Mouse (Mus musculus) embryonic facial prominence, embryonic 12.5 days (tissue): Measurements from ENCODE around the gene Insm1. TPM values are rescaled to one million over a fixed set of nuclear protein-coding genes. Genes with fewer than 3 reads are reported as not detected.
A peak's percentile ranks its signal among the peaks of the same experiment; 100 is the strongest.

Source experiments
- ATAC-seq: fragments of 200-750 bp; cut with Nextera tagmentation; 2 replicates; pipeline ENCODE4 v1.8.0; 2017; ENCODE audit not compliant: insufficient number of reproducible peaks, insufficient read depth, low FRiP score, low TSS enrichment
- H3K27ac ChIP-seq: fragments of 300-500 bp; sonication (generic); 2 replicates; pipeline ENCODE4 v1.5.1; 2016; ENCODE audit warnings: mild to moderate bottlenecking
- H3K27me3 ChIP-seq: fragments of 300-500 bp; sonication (generic); 2 replicates; pipeline ENCODE4 v1.6.1; 2016; ENCODE audit warnings: mild to moderate bottlenecking, moderate library complexity
- H3K36me3 ChIP-seq: fragments of 300-500 bp; sonication (generic); 2 replicates; pipeline ENCODE4 v1.6.1; 2016; ENCODE audit warnings: mild to moderate bottlenecking
- H3K4me1 ChIP-seq: fragments of 300-500 bp; sonication (generic); 2 replicates; pipeline ENCODE4 v1.6.1; 2016
- H3K4me2 ChIP-seq: fragments of 300-500 bp; sonication (generic); replicated peaks from 2 replicates; pipeline ENCODE4 v1.6.1; 2016; ENCODE audit warnings: mild to moderate bottlenecking, moderate library complexity
- H3K4me3 ChIP-seq: fragments of 300-500 bp; sonication (generic); 2 replicates; pipeline ENCODE4 v1.5.1; 2016; ENCODE audit warnings: mild to moderate bottlenecking
- H3K9ac ChIP-seq: fragments of 300-500 bp; sonication (generic); 2 replicates; pipeline ENCODE4 v1.6.1; 2016; ENCODE audit warnings: mild to moderate bottlenecking, moderate library complexity
- H3K9me3 ChIP-seq: fragments of 300-500 bp; sonication (generic); 2 replicates; pipeline ENCODE4 v1.6.1; 2016; ENCODE audit warnings: mild to moderate bottlenecking, moderate library complexity
- WGBS: fragments of 180-500 bp; shearing (Covaris S2); methylation state at CpG from one replicate; pipeline ENCODE4 v1.1.7; 2016; 5-methylcytosine and 5-hydroxymethylcytosine counted together
- polyA plus RNA-seq: library from polyadenylated mRNA; unstranded; fragments of >200 nt; fragmentation: Nextera tagmentation; extraction: Ambion mirVana; gene quantifications from 2 replicates; pipeline ENCODE4 v1.2.1, GENCODE M21; 2016

Gene Insm1
- polyA plus RNA-seq = 2.0 and 2.2 TPM in 2 replicates

DNA sequence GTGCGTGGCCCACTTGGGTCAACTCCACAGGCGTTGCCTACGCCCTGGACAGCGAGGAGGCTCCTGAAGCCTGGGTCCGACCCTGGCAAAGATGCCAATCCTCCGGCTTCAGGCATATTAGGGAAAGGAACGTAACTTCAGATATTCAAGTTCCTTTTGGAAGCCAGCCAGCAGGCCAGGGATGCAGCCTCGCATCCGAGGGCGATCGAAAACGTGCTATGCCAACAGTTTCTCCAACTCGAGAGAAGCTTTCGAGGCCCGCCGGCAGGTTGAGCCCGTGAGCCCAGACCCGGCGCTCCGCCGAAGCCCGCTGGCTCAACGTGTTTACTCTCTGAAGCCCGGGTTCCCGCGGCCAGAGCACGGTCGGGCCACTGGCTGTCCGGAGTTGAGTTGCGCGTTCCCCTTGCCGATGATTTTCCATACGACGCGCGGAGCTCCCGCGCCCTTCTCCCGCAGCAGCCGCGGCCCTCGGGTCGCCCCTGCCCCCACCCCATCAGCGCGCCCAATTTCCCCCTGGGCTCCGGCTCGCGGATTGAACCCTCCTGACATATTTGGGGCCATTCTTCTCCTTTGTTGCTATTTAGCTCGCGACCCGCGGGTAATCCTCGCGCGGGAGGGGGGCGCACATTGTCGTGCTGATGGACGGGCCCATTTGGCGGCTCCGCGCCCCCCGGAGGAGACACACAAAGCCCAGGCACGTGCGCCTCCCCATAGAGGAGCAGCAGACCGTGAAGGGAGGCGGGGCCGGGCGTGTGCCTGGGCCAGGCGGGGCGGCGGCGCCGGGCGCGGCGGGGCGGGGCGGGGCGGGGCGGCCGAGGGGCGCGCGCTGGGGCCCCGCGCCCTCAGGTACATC, at the start of gene Insm1:
TSS of gene Insm1 (plus strand) at position 846 of the 853 bp plus-strand sequence.
- Histone ChIP-seq H3K4me1 (peaks cover 30% of the 10 kb centered on the region), H3K27me3 (peaks cover 89% of the 10 kb centered on the region), H3K36me3 (no peaks in the 10 kb centered on the region), H3K4me2 (peak within 1 kb of the TSS; percentile 96), H3K9me3 (no peaks in the 10 kb centered on the region), H3K27ac (peak within 1 kb of the TSS; percentile 67), H3K9ac (peak within 1 kb of the TSS; percentile 52), H3K4me3 (peak within 1 kb of the TSS; percentile 53)
- ATAC-seq = no peak; the same call in 1 of the 2 replicates
- under 1% methylated on average over 79 of the region's 86 CpGs for WGBS

DNA sequence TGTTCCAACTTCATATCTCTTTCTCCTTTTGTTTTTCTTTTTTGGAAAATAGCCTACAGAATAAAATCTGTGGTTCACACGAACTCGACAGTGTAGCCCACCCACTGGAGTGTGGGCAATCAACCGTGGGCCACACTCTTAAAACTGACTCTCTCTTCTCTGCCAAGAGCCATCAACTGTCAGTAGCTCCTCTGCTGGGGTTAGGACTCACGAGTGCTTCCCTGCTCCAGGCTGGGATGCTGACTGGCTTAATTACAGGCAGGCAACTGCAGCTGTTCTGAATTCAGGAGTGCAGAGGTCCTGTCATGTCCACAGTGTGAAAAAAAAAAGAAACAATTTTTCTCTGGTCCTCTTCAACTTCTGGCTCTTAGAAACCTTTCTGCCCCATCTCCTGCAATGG, 49.6 kb upstream of the Insm1 start:
- 27% methylated on average over 4 of the region's 4 CpGs for WGBS
- no peak for ATAC-seq
- H3K4me2 ChIP-seq = no peak overlapping the region
- no peak overlapping the region for H3K27ac ChIP-seq
- no peaks in the 10 kb centered on the region for H3K4me1 ChIP-seq
- no peaks in the 10 kb centered on the region for H3K36me3 ChIP-seq
- no peaks in the 10 kb centered on the region for H3K9me3 ChIP-seq
- H3K4me3 ChIP-seq = no peak overlapping the region
- H3K27me3 ChIP-seq = no peaks in the 10 kb centered on the region
- no peak overlapping the region for H3K9ac ChIP-seq

- H3K4me2 ChIP-seq = no peak overlapping the region
- no peaks in the 10 kb centered on the region for H3K4me1 ChIP-seq
- no peak overlapping the region for H3K27ac ChIP-seq
- no peaks in the 10 kb centered on the region for H3K27me3 ChIP-seq
- H3K4me3 ChIP-seq = no peak overlapping the region
- H3K36me3 ChIP-seq = no peaks in the 10 kb centered on the region
- no peak overlapping the region for H3K9ac ChIP-seq
- H3K9me3 ChIP-seq = no peaks in the 10 kb centered on the region
- ATAC-seq = no peak
- WGBS = 83% methylated on average over 7 of the region's 7 CpGs
Observed at GRCm38 (mm10) chr2:146174173-146174572, 47.5 kb upstream of the Insm1 start.

- H3K27ac ChIP-seq = no peak overlapping the region
- no peak overlapping the region for H3K4me2 ChIP-seq
- H3K4me3 ChIP-seq = no peak overlapping the region
- no peaks in the 10 kb centered on the region for H3K4me1 ChIP-seq
- no peaks in the 10 kb centered on the region for H3K9me3 ChIP-seq
- H3K36me3 ChIP-seq = no peaks in the 10 kb centered on the region
- H3K9ac ChIP-seq = no peak overlapping the region
- WGBS = 79% methylated on average over 1 of the region's 1 CpGs
- no peaks in the 10 kb centered on the region for H3K27me3 ChIP-seq
- no peak for ATAC-seq
Observed at GRCm38 (mm10) chr2:146178718-146179117, 43.0 kb upstream of the Insm1 start.

- Histone ChIP-seq H3K4me2 (no peak overlapping the region), H3K9ac (no peak overlapping the region), H3K36me3 (no peaks in the 10 kb centered on the region), H3K27ac (no peak overlapping the region), H3K4me1 (no peaks in the 10 kb centered on the region), H3K4me3 (no peak overlapping the region), H3K27me3 (no peaks in the 10 kb centered on the region), H3K9me3 (no peaks in the 10 kb centered on the region)
- 73% methylated on average over 24 of the region's 24 CpGs for WGBS
- no peak for ATAC-seq
Observed at GRCm38 (mm10) chr2:146183830-146184793, 37.6 kb upstream of the Insm1 start.

DNA sequence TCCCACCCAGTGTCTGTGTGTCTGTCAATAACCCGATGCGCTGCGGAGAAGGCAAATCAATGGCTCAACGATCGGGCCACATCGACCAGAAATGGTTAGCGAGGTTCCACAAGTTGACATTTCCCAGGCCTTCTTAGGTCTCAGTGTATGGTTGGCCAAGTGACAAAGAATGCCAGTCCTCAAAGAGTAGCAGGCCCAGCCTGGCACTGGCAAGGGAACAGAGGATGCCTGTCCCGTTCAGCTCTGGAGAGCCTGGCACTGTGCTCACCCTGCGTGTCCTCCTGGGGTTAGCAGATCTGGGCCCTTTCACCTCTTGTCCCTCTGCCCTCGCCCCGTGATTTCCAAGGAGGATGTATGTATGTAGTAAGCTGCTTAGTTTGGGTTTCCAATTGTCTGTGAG, 25.6 kb upstream of the Insm1 start:
- Histone ChIP-seq H3K36me3 (no peaks in the 10 kb centered on the region), H3K4me2 (no peak overlapping the region), H3K9ac (no peak overlapping the region), H3K9me3 (no peaks in the 10 kb centered on the region), H3K4me3 (no peak overlapping the region), H3K27ac (no peak overlapping the region), H3K27me3 (no peaks in the 10 kb centered on the region), H3K4me1 (no peaks in the 10 kb centered on the region)
- 95% methylated on average over 11 of the region's 11 CpGs for WGBS
- ATAC-seq = no peak

- Histone ChIP-seq H3K27ac (no peak overlapping the region), H3K4me1 (no peaks in the 10 kb centered on the region), H3K9ac (no peak overlapping the region), H3K4me2 (no peak overlapping the region), H3K36me3 (no peaks in the 10 kb centered on the region), H3K27me3 (no peaks in the 10 kb centered on the region), H3K9me3 (no peaks in the 10 kb centered on the region), H3K4me3 (no peak overlapping the region)
- 80% methylated on average over 7 of the region's 7 CpGs for WGBS
- ATAC-seq = no peak
Observed at GRCm38 (mm10) chr2:146197947-146198346, 23.8 kb upstream of the Insm1 start.

GRCm38 (mm10) chr2:146210968-146211367, 10.8 kb upstream of the Insm1 start:
- Histone ChIP-seq H3K36me3 (no peaks in the 10 kb centered on the region), H3K9me3 (no peaks in the 10 kb centered on the region), H3K4me1 (no peaks in the 10 kb centered on the region), H3K27me3 (peaks cover 10% of the 10 kb centered on the region), H3K27ac (no peak overlapping the region), H3K4me3 (no peak overlapping the region), H3K9ac (no peak overlapping the region), H3K4me2 (no peak overlapping the region)
- 72% methylated on average over 4 of the region's 4 CpGs for WGBS
- no peak for ATAC-seq

DNA sequence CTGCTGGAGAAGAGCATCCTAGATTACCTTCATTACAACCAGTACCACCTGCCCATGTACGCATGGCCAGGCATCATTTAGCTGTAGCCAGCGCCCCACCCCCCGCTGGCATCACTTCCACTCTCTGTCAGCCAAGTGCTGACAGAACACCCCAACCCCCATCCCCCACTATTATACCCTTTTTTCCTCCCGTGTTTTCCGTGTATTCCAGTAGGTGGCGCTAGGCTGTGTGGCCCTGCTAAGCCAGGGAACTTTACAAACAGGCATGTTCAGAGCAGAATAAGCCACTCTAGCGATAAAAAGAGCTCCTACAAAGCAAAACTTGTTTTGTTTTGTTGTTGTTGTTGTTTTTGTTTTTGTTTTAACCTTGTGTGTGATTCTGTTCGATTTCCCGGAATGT, 7.0 kb upstream of the Insm1 start:
- H3K36me3 ChIP-seq = no peaks in the 10 kb centered on the region
- peaks cover 44% of the 10 kb centered on the region for H3K27me3 ChIP-seq
- 3% methylated on average over 9 of the region's 9 CpGs for WGBS
- H3K4me2 ChIP-seq = no peak overlapping the region
- peaks cover 9% of the 10 kb centered on the region for H3K4me1 ChIP-seq
- no peaks in the 10 kb centered on the region for H3K9me3 ChIP-seq
- ATAC-seq = no peak
- H3K27ac ChIP-seq = no peak overlapping the region
- H3K9ac ChIP-seq = no peak overlapping the region
- H3K4me3 ChIP-seq = no peak overlapping the region

DNA sequence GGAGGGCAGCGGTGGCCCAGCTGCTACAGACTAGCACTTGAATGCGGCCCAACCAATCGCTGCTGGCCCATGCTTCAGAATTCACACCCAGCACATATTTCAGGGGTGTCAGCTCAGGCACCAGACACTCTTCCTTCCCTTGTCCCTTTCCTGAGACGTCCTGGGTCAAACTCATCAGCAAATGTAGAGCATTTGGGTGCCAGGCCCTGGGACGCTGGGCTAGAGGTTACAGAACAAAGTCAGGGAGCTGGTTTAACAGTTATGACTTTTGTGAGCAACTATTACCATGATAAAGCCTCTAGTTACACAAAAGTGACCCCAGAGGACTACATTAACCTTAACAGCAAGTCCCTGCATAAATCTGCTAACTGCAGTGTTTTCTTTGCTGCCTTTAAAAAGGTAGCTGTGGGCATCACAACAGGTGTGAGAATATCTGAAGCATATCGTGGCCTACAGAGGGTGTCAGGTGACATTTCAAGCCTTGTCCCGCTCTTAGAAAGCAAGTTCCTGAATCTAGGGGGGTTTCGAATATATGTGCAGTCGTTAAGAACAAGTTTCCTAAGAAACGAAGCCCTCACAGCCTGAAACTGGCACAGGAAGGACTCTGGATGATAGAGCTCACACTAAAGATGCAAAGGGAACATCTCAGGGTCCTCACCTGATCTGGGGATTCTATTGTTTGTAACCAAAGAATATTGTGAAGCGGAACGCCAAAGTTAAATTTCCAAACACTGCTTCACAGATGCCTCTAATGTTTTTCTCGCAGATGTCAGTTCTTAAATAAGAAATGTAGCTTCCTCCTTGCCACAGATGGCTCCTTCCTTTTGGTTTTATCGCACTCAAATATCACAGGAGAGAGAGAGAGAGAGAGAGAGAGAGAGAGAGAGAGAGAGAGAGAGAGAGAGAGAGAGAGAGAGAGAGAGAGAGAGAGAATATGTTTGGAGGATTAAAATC, 5.3 kb upstream of the Insm1 start:
- Histone ChIP-seq H3K4me2 (no peak overlapping the region), H3K27me3 (peaks cover 56% of the 10 kb centered on the region), H3K4me3 (no peak overlapping the region), H3K4me1 (peaks cover 15% of the 10 kb centered on the region), H3K27ac (no peak overlapping the region), H3K9me3 (no peaks in the 10 kb centered on the region), H3K36me3 (no peaks in the 10 kb centered on the region), H3K9ac (no peak overlapping the region)
- no peak for ATAC-seq
- 15% methylated on average over 13 of the region's 14 CpGs for WGBS
